Mouse (Mus musculus) c-Kit-positive CD71-positive TER-119-negative erythroid progenitor cells, embryonic 14.5 days (primary cell): Measurements from ENCODE around the gene Adss.

Experiments used
- DNase-seq: peaks from one replicate; pipeline ENCODE4 v3.0.0-alpha.2; 2013; ENCODE audit warnings: low read depth

The Adss gene

GRCm38 (mm10) chr1:177727883-177728525 is 68.3 kb downstream of the Adss start:
- no peak for DNase-seq

- no peak for DNase-seq
These were observed 69.4 kb downstream of the Adss start for GRCm38 (mm10) chr1:177726870-177727269.

- no peak for DNase-seq
These were observed 72.5 kb downstream of the Adss start for GRCm38 (mm10) chr1:177723786-177724185.

GRCm38 (mm10) chr1:177719029-177719427 is 77.3 kb downstream of the Adss start:
- no peak for DNase-seq

- no peak for DNase-seq
These were observed 77.8 kb downstream of the Adss start for GRCm38 (mm10) chr1:177718340-177719028.

GRCm38 (mm10) chr1:177717057-177717835 is 79.1 kb downstream of the Adss start:
- no peak for DNase-seq

- DNase-seq: peak; percentile 55
These were observed 79.9 kb downstream of the Adss start for GRCm38 (mm10) chr1:177716448-177716847.

GRCm38 (mm10) chr1:177714397-177715012 is 81.8 kb downstream of the Adss start:
- DNase-seq: no peak

GRCm38 (mm10) chr1:177713635-177714396 is 82.5 kb downstream of the Adss start:
- no peak for DNase-seq
